Mouse (Mus musculus): Measurements from ENCODE around the gene Tmx4. TPM values are rescaled to one million over a fixed set of nuclear protein-coding genes. Genes with fewer than 3 reads are reported as not detected.
"Not testable (repeated sequence)": the region's sequence is repeated elsewhere in the genome, so short reads cannot be mapped to it uniquely, and the experiment has no call there.

Gene Tmx4
- 10 to 100 TPM; 14.4 to 14.8 TPM for total RNA-seq (2021)
- long read RNA-seq, experiment 1, full-length matches to known transcripts, result 12 of 12 reads
- long read RNA-seq, experiment 1, partial matches to known transcripts, result 0 of 12 reads
- long read RNA-seq, experiment 1, other reads (novel, unspliced or antisense), result 0 of 12 reads
- long read RNA-seq, experiment 2, full-length matches to known transcripts, result 13 of 14 reads
- long read RNA-seq, experiment 2, partial matches to known transcripts, result 0 of 14 reads
- long read RNA-seq, experiment 2, other reads (novel, unspliced or antisense), result 1 of 14 reads

DNA sequence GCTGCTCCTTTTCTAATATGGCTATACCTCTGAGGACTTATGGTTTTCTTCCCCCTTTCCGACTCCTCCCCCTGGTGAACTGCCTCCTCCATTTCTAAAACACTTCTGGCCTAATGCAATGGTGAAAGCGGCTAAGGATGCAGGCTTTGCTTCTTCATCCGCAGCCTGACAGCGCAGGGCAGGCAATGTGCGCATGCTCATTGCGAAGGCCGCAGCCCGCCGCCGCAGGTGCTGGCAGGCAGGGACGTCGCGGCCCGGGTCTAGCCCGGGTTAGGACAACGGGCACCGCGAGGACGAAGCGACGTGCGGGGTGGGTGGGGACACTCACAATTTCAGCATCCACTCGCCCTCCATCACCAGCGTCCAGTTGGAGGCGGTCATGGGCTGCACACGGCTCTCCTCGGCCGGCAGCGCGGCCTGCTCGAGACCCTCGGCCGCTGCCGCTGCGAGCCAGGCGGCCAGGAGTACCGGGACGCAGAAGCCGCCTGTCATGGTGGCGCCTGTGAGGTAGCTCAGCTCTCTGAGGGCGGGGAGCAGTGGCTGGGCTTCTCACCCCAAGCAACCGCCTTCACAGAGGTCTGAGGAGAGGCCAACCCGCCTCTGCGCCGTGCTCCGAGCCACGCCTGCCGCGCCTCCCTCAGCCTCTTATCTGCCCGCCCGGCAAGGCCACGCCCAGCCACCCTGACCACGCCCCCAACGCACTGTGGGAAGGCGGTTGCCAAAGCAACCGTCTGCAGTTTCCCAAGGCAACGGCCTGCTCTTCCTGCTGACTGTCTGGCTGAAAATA, at the start of gene Tmx4:
Gene Tmx4 (minus strand): TSS at position 632 of the 787 bp plus-strand sequence.
- peak; percentile 99 for DNase-seq (ENCODE audit: low spot score)

DNA sequence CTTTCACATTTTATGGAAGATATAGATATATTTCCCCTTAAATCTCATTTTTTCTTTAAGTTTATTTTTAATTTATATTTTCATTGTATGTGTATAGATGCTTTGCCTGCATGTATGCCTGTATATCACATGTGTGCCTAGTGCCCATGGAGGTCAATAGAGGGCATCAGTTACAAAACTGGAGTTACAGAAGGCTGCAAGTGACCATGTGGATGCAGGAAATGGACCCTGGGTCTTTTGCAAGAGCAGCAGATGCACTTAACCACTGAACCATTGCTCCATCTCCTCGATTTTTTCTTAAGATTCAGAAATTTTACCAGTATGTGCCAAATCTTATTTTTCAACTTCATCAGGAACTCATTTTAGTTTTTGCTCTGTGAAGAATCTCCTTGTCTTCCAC, 48.2 kb upstream of the Tmx4 start:
- no peak for DNase-seq (ENCODE audit: low spot score)

DNA sequence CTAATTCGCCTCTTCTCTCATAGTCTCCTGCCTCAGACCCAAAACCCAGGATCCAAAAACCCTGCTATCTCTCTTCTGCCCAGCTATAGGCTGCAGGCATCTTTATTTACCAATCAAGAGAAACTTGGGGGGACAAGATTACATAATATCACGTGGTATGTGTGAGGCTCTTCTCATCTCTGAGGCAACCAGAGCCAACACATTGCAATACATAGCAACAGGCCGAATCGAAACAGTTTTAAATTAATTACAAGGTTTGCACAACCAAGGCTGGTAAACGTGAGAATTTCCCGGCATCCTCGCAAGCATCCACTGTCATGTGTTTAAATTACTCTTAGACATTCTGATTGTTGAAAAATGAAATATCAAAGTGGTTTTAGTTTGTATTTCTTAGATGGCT, 47.1 kb upstream of the Tmx4 start:
- no peak for DNase-seq (ENCODE audit: low spot score)

DNA sequence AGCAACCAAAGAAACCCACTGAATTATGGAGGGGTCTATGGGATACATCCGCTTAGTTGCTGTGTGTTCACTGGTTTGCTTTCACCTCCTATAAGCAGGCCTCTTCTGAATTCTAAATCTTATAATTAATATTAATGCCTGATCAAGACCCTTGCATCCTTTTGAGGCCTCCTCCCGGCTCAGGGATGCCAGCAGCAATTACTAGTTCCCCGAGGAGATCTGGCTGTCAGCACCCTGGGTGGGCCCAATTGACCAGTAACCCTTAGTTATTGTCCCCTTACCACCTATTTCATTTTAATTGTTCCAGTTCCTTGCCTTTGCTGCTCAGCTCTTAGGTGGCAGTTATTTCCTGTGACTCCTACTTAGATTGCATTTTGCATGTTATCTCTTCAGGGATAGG, 38.4 kb upstream of the Tmx4 start:
- no peak for DNase-seq (ENCODE audit: low spot score)

DNA sequence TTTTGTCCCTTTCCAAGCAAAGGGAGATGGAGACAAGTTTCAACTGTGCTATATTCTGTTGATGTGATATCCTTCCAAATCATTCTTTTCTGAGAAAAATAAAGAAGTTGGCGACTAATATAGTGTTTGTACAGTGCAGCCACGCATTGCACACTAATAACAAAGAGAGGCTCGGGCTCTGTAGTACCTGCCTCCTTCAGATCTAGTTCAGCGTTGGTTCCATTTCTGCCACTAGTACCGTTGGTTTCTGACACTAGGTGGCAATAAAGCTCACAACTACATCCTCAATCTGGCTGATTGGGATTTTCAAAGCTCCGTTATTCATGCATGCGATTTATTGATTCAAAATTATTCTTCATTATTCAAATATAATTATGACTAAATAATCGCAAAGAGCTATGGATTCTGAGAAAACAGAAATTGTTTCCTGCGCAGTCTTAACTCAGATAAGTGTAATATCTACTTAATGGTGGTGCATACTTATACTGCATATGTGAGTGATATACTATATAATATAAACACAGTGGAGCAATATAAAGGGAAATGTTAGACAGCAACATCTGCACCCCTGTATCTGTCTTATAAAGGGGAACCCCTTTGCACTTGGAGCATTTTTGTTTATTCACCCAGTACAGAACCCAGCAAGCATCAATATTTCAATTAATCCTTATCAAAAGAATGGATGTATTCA, 37.5 kb upstream of the Tmx4 start:
- DNase-seq (ENCODE audit: low spot score), result no peak

DNA sequence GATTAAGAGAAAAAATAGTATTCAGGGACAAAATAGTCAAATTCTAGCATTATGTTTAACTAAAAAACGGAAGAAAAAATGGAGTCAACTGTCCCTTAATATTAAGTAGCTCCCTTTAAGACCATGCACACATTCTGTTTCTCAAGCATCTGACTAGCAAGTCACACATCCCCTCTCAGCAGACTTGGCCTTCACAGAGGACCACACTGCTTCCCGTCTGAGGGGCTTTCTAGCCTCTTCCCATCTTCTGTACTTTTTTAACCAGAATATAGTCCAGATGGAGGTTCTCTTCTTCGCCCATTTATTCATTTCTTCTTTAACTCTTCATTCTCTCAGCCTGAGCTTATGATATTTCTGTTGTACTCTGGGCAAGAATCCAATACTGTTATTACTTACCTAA, 35.6 kb upstream of the Tmx4 start:
- DNase-seq (ENCODE audit: low spot score), result no peak

GRCm38 (mm10) chr2:134675465-134675864, 31.5 kb upstream of the Tmx4 start:
- DNase-seq (ENCODE audit: low spot score), result no peak

DNA sequence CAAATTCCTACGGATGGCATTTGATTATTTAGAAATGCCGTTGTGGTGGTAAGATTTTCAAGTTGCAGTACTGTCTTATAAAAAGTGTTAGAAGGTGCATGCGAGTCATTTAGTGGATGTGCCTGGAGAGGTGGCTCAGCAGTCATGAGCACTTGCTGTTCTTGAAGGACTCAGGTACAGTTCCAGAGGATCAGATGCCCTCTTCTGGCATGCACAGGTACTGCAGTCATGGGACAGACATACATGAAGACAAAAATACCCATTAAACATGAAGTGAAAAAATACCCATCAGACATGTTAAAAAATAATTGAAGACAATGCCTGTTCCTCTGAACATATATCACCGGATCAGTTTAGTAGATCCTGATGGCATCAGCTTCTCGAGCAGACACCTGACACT, 29.7 kb upstream of the Tmx4 start:
- peak; percentile 13 for DNase-seq (ENCODE audit: low spot score)

GRCm38 (mm10) chr2:134656477-134656876, 12.5 kb upstream of the Tmx4 start:
- no peak for DNase-seq (ENCODE audit: low spot score)

GRCm38 (mm10) chr2:134654668-134655067, 10.7 kb upstream of the Tmx4 start:
- DNase-seq (ENCODE audit: low spot score), result no peak

- no peak for DNase-seq (ENCODE audit: low spot score)
Measured at GRCm38 (mm10) chr2:134652759-134653158, 8.8 kb upstream of the Tmx4 start.

DNA sequence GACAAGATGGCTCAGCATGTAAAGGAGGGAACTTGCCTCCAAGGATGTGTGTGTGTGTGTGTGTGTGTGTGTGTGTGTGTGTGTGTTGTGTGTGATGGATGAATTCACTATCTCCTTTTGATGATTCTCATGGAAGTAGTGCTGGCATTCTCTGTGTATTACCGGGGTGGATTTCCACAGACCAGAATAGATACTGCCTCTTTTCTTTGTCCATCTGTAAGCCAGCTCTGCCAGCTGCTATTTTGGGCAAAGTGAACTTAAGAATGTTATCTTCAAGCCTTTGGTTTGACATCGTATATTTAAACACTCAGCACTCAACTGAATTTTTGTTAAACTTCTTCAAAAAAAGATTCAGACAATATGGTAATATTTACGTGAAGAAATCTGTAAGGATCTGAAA, 5.1 kb upstream of the Tmx4 start:
- DNase-seq (ENCODE audit: low spot score), result no peak

GRCm38 (mm10) chr2:134645752-134646151, 1.8 kb upstream of the Tmx4 start:
- DNase-seq (ENCODE audit: low spot score), result no peak

GRCm38 (mm10) chr2:134645166-134645565, 1.2 kb upstream of the Tmx4 start:
- DNase-seq (ENCODE audit: low spot score), result no peak

- DNase-seq (ENCODE audit: low spot score), result no peak
Measured at GRCm38 (mm10) chr2:134644301-134644912, 462 bp upstream of the Tmx4 start.

DNA sequence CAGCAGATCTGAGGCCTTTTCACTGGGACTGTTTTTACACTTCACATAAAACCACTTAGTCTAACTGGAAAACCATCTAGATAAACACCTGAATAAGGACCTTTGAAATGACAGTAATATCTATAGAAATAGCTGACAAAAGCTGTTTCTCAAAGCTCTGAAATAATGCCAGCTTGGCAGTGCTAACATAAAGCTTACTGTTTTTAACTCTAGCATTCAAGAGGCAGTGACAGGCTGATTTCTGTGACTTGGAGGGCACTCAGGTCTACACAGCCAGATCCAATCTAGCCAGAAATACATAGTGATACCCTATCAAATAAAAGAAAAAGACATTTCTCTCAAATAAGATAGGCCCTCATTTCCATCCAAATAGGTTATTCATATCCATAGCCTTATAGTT, 1.6 kb downstream of the Tmx4 start:
- DNase-seq (ENCODE audit: low spot score), result no peak

GRCm38 (mm10) chr2:134641372-134641771, 2.6 kb downstream of the Tmx4 start:
- no peak for DNase-seq (ENCODE audit: low spot score)

DNA sequence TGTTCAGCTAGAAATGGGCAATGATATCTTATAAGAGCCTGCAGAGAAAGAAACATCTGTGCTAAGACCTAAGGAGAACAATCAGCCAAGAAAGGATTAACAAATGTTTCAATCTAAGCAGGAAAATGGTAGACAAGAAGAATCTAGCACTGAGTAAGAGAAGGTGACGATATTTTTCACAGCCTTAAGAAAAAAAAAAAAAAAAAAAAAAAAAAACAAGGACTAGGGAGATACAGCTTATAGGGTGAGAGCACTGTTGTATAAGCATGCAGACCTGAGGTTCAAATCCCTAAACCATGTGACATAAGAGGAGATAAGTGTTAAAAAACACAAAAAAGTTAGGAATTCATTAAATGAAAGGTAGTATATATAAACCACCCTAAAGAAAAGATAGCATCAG, 3.5 kb downstream of the Tmx4 start:
- no peak for DNase-seq (ENCODE audit: low spot score)

DNA sequence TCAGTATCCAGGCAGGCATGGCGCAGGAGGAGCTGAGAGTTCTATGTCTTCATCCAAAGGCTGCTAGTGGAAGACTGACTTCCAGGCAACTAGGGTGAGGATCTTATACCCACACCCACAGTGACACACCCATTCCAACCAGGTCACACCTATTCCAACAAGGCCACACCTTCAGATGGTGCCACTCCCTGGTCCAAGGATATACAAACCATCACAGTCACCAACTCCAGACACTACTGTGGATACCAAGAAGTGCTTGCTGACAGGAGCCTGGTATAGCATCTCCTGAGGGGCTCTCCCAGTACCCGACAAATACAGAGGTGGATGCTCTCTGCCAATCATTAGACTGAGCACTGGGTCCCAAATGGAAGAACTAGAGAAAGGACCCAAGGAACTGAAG, 15.4 kb downstream of the Tmx4 start:
- not testable (repeated sequence) for DNase-seq (ENCODE audit: low spot score)

DNA sequence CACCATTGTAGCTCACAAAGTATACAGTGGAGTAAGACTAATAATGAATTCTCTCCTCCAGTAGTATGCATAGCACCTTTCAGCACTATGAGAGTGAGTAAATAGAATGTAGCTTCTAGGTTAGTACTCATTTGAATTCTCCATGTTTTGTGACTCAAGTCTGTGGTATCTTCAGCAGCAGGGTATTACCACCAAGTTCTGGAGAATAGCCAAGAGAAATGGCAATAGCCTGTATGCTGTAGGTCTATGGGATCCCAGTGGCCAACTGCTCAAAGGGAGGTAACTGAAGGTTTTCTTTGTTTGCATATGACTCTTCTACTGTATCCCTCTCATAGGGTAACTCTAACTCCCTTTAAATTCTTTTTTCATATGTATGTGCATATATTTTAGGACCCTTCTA, 39.0 kb downstream of the Tmx4 start:
- DNase-seq (ENCODE audit: low spot score), result no peak

- no peak for DNase-seq (ENCODE audit: low spot score)
Measured at GRCm38 (mm10) chr2:134591081-134591694, 52.8 kb downstream of the Tmx4 start.

- no peak for DNase-seq (ENCODE audit: low spot score)
Measured at GRCm38 (mm10) chr2:134585243-134585642, 58.7 kb downstream of the Tmx4 start.

Measured in gastrocnemius, adult 18-20 months (tissue).